In the genomic region with DNA sequence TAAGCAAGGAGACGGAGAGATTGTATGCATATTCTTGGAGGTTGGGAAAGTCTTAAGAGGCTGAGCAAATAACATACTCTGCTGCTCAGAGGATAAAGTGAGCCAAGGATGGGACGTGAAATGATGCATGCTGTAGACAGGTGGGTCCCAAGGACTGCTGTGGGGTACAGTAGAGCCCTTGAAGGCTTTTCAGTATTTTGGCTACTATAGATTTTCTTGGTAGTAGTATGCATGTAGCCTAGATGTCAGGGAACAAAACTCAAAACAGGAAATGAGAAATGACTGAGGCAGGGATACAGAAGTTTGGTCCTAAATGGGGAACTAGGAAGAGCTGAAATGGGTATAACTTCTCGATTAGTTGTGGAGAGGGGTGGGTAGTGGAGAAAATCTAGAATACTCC, we compare ENCODE assay signal across 8 mouse cellular contexts. TPM values are rescaled to one million over a fixed set of nuclear protein-coding genes. Genes with fewer than 3 reads are reported as not detected.
A peak's percentile ranks its signal among the peaks of the same experiment; 100 is the strongest.
DNase-seq lines count a peak whose midpoint lies in the region; ATAC-seq and TF ChIP-seq lines count a peak whose summit lies in the region.

No protein-coding gene starts in this region.

- peak overlapping the region; percentile 100 for H3K27ac ChIP-seq in gastrocnemius, adult 2 months
- H3K27ac ChIP-seq in heart, embryonic 16.5 days (ENCODE audit: low read length), result no peak overlapping the region
- no peak overlapping the region for H3K27ac ChIP-seq in thymus, adult 2 months (ENCODE audit: control insufficient read depth, insufficient read depth, low read length)

- no peak for ATAC-seq in heart, embryonic 16.5 days (replicated peaks; ENCODE audit: extremely low read depth, insufficient read depth, low FRiP score)
- peak; percentile 28 for ATAC-seq in megakaryocyte, adult 5-6 weeks (ENCODE audit: poor library complexity, severe bottlenecking)

- no peak for TF ChIP-seq POLR2A in thymus, adult 2 months (IDR thresholded peaks at IDR 0.05; ENCODE audit: control insufficient read depth, extremely low read depth, insufficient read depth, low read length, poor library complexity)

- WGBS in heart, embryonic 16.5 days, result 52% methylated on average over 3 of the region's 3 CpGs
- 27% methylated on average over 3 of the region's 3 CpGs for WGBS in thymus, adult 2 months

- peaks cover 19% of the 10 kb centered on the region for H3K4me1 ChIP-seq in E14TG2a.4 (replicated peaks; ENCODE audit: low read depth, low read length)
- H3K4me1 ChIP-seq in heart, embryonic 16.5 days (ENCODE audit: control insufficient read depth, insufficient read depth, low read length), result peaks cover 21% of the 10 kb centered on the region
- H3K4me1 ChIP-seq in thymus, adult 2 months (replicated peaks; ENCODE audit: control insufficient read depth, insufficient read depth, low read length), result peaks cover 13% of the 10 kb centered on the region

- no peak for TF ChIP-seq CTCF in gastrocnemius, adult 2 months (IDR thresholded peaks at IDR 0.05)
- no peak for TF ChIP-seq CTCF in E14TG2a.4 (conservative IDR thresholded peaks at IDR 0.05; ENCODE audit: low read length)
- no peak for TF ChIP-seq CTCF in thymus, adult 2 months (IDR thresholded peaks at IDR 0.05; ENCODE audit: borderline replicate concordance, control insufficient read depth, extremely low read depth, insufficient read depth, low read length, poor library complexity)

- H3K4me2 ChIP-seq in heart, embryonic 16.5 days (ENCODE audit: low read depth, low read length), result peak overlapping the region; percentile 88

- H3K36me3 ChIP-seq in E14TG2a.4 (ENCODE audit: insufficient read depth, low read length), result peaks cover 10% of the 10 kb centered on the region; the same call in 1 of the 2 replicates
- H3K36me3 ChIP-seq in heart, embryonic 16.5 days (ENCODE audit: control insufficient read depth, insufficient read depth), result no peaks in the 10 kb centered on the region
- peaks cover 5% of the 10 kb centered on the region; the same call in 1 of the 2 replicates for H3K36me3 ChIP-seq in thymus, adult 2 months (ENCODE audit: control insufficient read depth, insufficient read depth, low read length)

- peak overlapping the region; percentile 72 for H3K4me3 ChIP-seq in gastrocnemius, adult 2 months
- peak overlapping the region; percentile 89 for H3K4me3 ChIP-seq in E14TG2a.4 (replicated peaks; ENCODE audit: low read length)
- peak overlapping the region; percentile 92 for H3K4me3 ChIP-seq in heart, embryonic 16.5 days (ENCODE audit: low read length)
- H3K4me3 ChIP-seq in thymus, adult 2 months (ENCODE audit: control insufficient read depth, insufficient read depth, low read length), result no peak overlapping the region

- DNase-seq in gastrocnemius, adult 2 months, result no peak
- no peak for DNase-seq in gastrocnemius, adult 18-20 months (ENCODE audit: low spot score)
- no peak for DNase-seq in right cerebral cortex, postnatal 14 days
- DNase-seq in layer of hippocampus, adult 8-10 months (ENCODE audit: low spot score in 2 of 2), result no peak
- no peak for DNase-seq in thymus, adult 2 months

- intact Hi-C loops in gastrocnemius, adult 2 months (cut with DNase I), result no loop called here

- H3K9ac ChIP-seq in heart, embryonic 16.5 days (ENCODE audit: low read length), result peak overlapping the region; percentile 96

- H3K27me3 ChIP-seq in E14TG2a.4 (ENCODE audit: insufficient read depth, low read length), result peaks cover 17% of the 10 kb centered on the region
- H3K27me3 ChIP-seq in heart, embryonic 16.5 days (ENCODE audit: control insufficient read depth, insufficient read depth, low read length), result no peaks in the 10 kb centered on the region
- no peaks in the 10 kb centered on the region for H3K27me3 ChIP-seq in thymus, adult 2 months (ENCODE audit: control insufficient read depth, insufficient read depth, low read length)

- no peaks in the 10 kb centered on the region for H3K9me3 ChIP-seq in E14TG2a.4 (ENCODE audit: low read length)
- no peaks in the 10 kb centered on the region for H3K9me3 ChIP-seq in heart, embryonic 16.5 days (replicated peaks; ENCODE audit: control insufficient read depth, low read length)

RNA-seq across cellular contexts. Expression of gene Mia2, which starts 36.9 kb away (rescaled TPM):
- total RNA-seq in gastrocnemius, adult 2 months (2021), result 100 to 1,000 TPM; 113 to 123 TPM
- 100 to 1,000 TPM; 104 to 118 TPM for total RNA-seq in gastrocnemius, adult 18-20 months (2021)
- polyA plus RNA-seq in heart, embryonic 16.5 days (2015; fragmentation: Nextera tagmentation; extraction: Ambion mirVana), result 43.0 and 63.6 TPM in 2 replicates
- total RNA-seq in megakaryocyte, adult 5-6 weeks (2015), result 259 and 268 TPM in 2 replicates
- 263 and 350 TPM in 2 replicates for total RNA-seq in megakaryocyte, adult 5-6 weeks (2017)
- 10 to 100 TPM; 47.8 to 51.6 (median 49.6) TPM for total RNA-seq in layer of hippocampus, adult 8-10 months (2022)
- 67.8 and 68.0 TPM in 2 replicates for polyA plus RNA-seq in thymus, adult 2 months (2012; rRNA removed)
